Mouse (Mus musculus) gastrocnemius, postnatal 36 days (tissue): ENCODE results near the gene 9230112D13Rik. TPM values are rescaled to one million over a fixed set of nuclear protein-coding genes. Genes with fewer than 3 reads are reported as not detected.

Experiments
- DNase-seq, 2 experiments: peaks; one replicate each; pipeline ENCODE4 v3.0.0; 2022
- intact Hi-C: fragments of 180-260 bp; cut with DNase I; formaldehyde crosslinking; loops from one replicate; pipeline ENCODE4 v1.15.1; 2025
- total RNA-seq, 2 experiments: library from RNA; stranded (reverse); gene quantifications; 2 replicates each; pipeline ENCODE4 v1.2.3; 2021

9230112D13Rik gene
- total RNA-seq, 2 experiments from 2014 or later: not detected

- no peak for DNase-seq
- intact Hi-C loops: no loop called here
Observed at GRCm38 (mm10) chr14:34544001-34544400, 21.4 kb upstream of the 9230112D13Rik start.

GRCm38 (mm10) chr14:34543596-34543995 is 21.0 kb upstream of the 9230112D13Rik start:
- no peak for DNase-seq
- intact Hi-C loops: no loop called here

- DNase-seq: no peak
- intact Hi-C loops: no loop called here
Observed at GRCm38 (mm10) chr14:34541896-34542295, 19.3 kb upstream of the 9230112D13Rik start.

- peak; percentile 37 to 52 for DNase-seq
- intact Hi-C loops: no loop called here
Observed at GRCm38 (mm10) chr14:34540685-34541162, 18.1 kb upstream of the 9230112D13Rik start.

- DNase-seq: no peak
- intact Hi-C loops: no loop called here
Observed at GRCm38 (mm10) chr14:34535883-34536282, 13.3 kb upstream of the 9230112D13Rik start.

- intact Hi-C loops: no loop called here
- DNase-seq: no peak
Observed at GRCm38 (mm10) chr14:34533537-34533936, 10.9 kb upstream of the 9230112D13Rik start.

- DNase-seq: no peak
- intact Hi-C loops: no loop called here
Observed at GRCm38 (mm10) chr14:34532536-34532935, 9.9 kb upstream of the 9230112D13Rik start.

GRCm38 (mm10) chr14:34528804-34529203 is 6.2 kb upstream of the 9230112D13Rik start:
- intact Hi-C loops: no loop called here
- no peak for DNase-seq

- intact Hi-C loops: no loop called here
- no peak for DNase-seq
Observed at GRCm38 (mm10) chr14:34517959-34518544, 4.5 kb downstream of the 9230112D13Rik start.

- intact Hi-C loops: no loop called here
- DNase-seq: no peak
Observed at GRCm38 (mm10) chr14:34516960-34517577, 5.5 kb downstream of the 9230112D13Rik start.

- intact Hi-C loops: no loop called here
- DNase-seq: no peak
Observed at GRCm38 (mm10) chr14:34515860-34516259, 6.7 kb downstream of the 9230112D13Rik start.

GRCm38 (mm10) chr14:34514120-34514519 is 8.5 kb downstream of the 9230112D13Rik start:
- no peak for DNase-seq
- intact Hi-C loops: no loop called here

GRCm38 (mm10) chr14:34512602-34513001 is 10.0 kb downstream of the 9230112D13Rik start:
- intact Hi-C loops: no loop called here
- DNase-seq: no peak

GRCm38 (mm10) chr14:34511901-34512300 is 10.7 kb downstream of the 9230112D13Rik start:
- intact Hi-C loops: no loop called here
- DNase-seq: no peak

- no peak for DNase-seq
- intact Hi-C loops: no loop called here
Observed at GRCm38 (mm10) chr14:34508842-34509439, 13.7 kb downstream of the 9230112D13Rik start.

- DNase-seq: no peak
- intact Hi-C loops: no loop called here
Observed at GRCm38 (mm10) chr14:34508187-34508840, 14.3 kb downstream of the 9230112D13Rik start.

GRCm38 (mm10) chr14:34505309-34505708 is 17.3 kb downstream of the 9230112D13Rik start:
- intact Hi-C loops: no loop called here
- DNase-seq: no peak

GRCm38 (mm10) chr14:34504377-34504776 is 18.2 kb downstream of the 9230112D13Rik start:
- DNase-seq: no peak
- intact Hi-C loops: loop anchor here (5.0 kb wide), 1 partner anchor 42 kb away; no protein-coding TSS in a partner anchor

GRCm38 (mm10) chr14:34503759-34504158 is 18.8 kb downstream of the 9230112D13Rik start:
- intact Hi-C loops: loop anchor here (5.0 kb wide), 1 partner anchor 41 kb away; no protein-coding TSS in a partner anchor
- no peak for DNase-seq

GRCm38 (mm10) chr14:34503325-34503647 is 19.3 kb downstream of the 9230112D13Rik start, which contains the start of gene Bmpr1a:
TSS of gene Bmpr1a (minus strand) at chr14:34503341.
- DNase-seq: no peak
- intact Hi-C loops: loop anchor here (5.0 kb wide), 1 partner anchor 41 kb away; no protein-coding TSS in a partner anchor
